Mouse (Mus musculus) cerebellum, adult 2 months (tissue): Measurements from ENCODE around the gene Flnb.

ENCODE experiments used
- CTCF ChIP-seq: fragments of 200-500 bp; IDR thresholded peaks from 2 replicates; pipeline ENCODE4 v1.5.1; 2011; ENCODE audit warnings: low read depth, mild to moderate bottlenecking, control low read depth, low read length, moderate library complexity, borderline replicate concordance; ENCODE audit not compliant: insufficient read depth
- POLR2A ChIP-seq: fragments of 200-500 bp; IDR thresholded peaks from 2 replicates; pipeline ENCODE4 v1.6.1; 2011; ENCODE audit warnings: low read length, control low read depth, borderline replicate concordance; ENCODE audit not compliant: insufficient read depth

GRCm38 (mm10) chr14:7977471-7977870, 159.7 kb downstream of the Flnb start:
- TF ChIP-seq POLR2A (no peak), CTCF (no peak)
